Mouse (Mus musculus) cerebellum, adult 18-20 months (tissue): ENCODE data around the gene Mdga1.
A peak's percentile ranks its signal among the peaks of the same experiment; 100 is the strongest.

ENCODE experiments used
- DNase-seq, 2 experiments: peaks; one replicate each; pipeline ENCODE4 v3.0.0; 2021

Mdga1 gene

GRCm38 (mm10) chr17:29841781-29842690 is 127.9 kb downstream of the Mdga1 start:
- no peak for DNase-seq

GRCm38 (mm10) chr17:29838029-29838428 is 131.9 kb downstream of the Mdga1 start:
- no peak for DNase-seq

GRCm38 (mm10) chr17:29837441-29837840 is 132.4 kb downstream of the Mdga1 start:
- no peak for DNase-seq

- DNase-seq: peak; percentile 85 to 87
Observed at GRCm38 (mm10) chr17:29834768-29835167, 135.1 kb downstream of the Mdga1 start.

GRCm38 (mm10) chr17:29834333-29834732 is 135.6 kb downstream of the Mdga1 start:
- no peak for DNase-seq

GRCm38 (mm10) chr17:29831696-29832095 is 138.2 kb downstream of the Mdga1 start:
- DNase-seq: no peak

GRCm38 (mm10) chr17:29829136-29829535 is 140.8 kb downstream of the Mdga1 start:
- DNase-seq: no peak

GRCm38 (mm10) chr17:29827602-29828001 is 142.3 kb downstream of the Mdga1 start:
- no peak for DNase-seq

- DNase-seq: no peak
Observed at GRCm38 (mm10) chr17:29824512-29825120, 145.3 kb downstream of the Mdga1 start.

- peak in 1 of 2 experiments; percentile 49 for DNase-seq
Observed at GRCm38 (mm10) chr17:29824208-29824509, 145.7 kb downstream of the Mdga1 start.

GRCm38 (mm10) chr17:29823439-29824207 is 146.3 kb downstream of the Mdga1 start:
- DNase-seq: peak; percentile 70 to 76

GRCm38 (mm10) chr17:29819608-29820007 is 150.3 kb downstream of the Mdga1 start:
- DNase-seq: no peak

- DNase-seq: no peak
Observed at GRCm38 (mm10) chr17:29818989-29819388, 150.9 kb downstream of the Mdga1 start.

GRCm38 (mm10) chr17:29818264-29818945 is 151.5 kb downstream of the Mdga1 start:
- no peak for DNase-seq

GRCm38 (mm10) chr17:29814758-29815157 is 155.1 kb downstream of the Mdga1 start:
- DNase-seq: no peak

GRCm38 (mm10) chr17:29813328-29813727 is 156.6 kb downstream of the Mdga1 start:
- no peak for DNase-seq

GRCm38 (mm10) chr17:29803545-29803944 is 166.3 kb downstream of the Mdga1 start:
- no peak for DNase-seq

- DNase-seq: peak; percentile 72 to 73
Observed at GRCm38 (mm10) chr17:29801358-29801757, 168.5 kb downstream of the Mdga1 start.

GRCm38 (mm10) chr17:29800096-29800455 is 169.8 kb downstream of the Mdga1 start:
- no peak for DNase-seq

GRCm38 (mm10) chr17:29799398-29800095 is 170.3 kb downstream of the Mdga1 start:
- no peak for DNase-seq

- DNase-seq: no peak
Observed at GRCm38 (mm10) chr17:29798151-29798550, 171.7 kb downstream of the Mdga1 start.

GRCm38 (mm10) chr17:29796787-29797186 is 173.1 kb downstream of the Mdga1 start:
- DNase-seq: no peak
